Mouse (Mus musculus) liver, embryonic 11.5 days (tissue): ENCODE measurements around the gene Rnf183. TPM values are rescaled to one million over a fixed set of nuclear protein-coding genes. Genes with fewer than 3 reads are reported as not detected.
A peak's percentile ranks its signal among the peaks of the same experiment; 100 is the strongest.

Experiments used
- ATAC-seq: fragments of 200-750 bp; cut with Nextera tagmentation; replicated peaks from 2 replicates; pipeline ENCODE4 v1.8.0; 2017; ENCODE audit warnings: moderate number of reproducible peaks, mild to moderate bottlenecking, moderate TSS enrichment, moderate library complexity; ENCODE audit not compliant: low FRiP score
- DNase-seq: peaks from one replicate; pipeline ENCODE4 v3.0.0-alpha.2; 2017; ENCODE audit warnings: low spot score
- H3K27ac ChIP-seq: fragments of 300-500 bp; sonication (generic); 2 replicates; pipeline ENCODE4 v1.5.1; 2014; ENCODE audit warnings: mild to moderate bottlenecking, low read depth, low read length, control low read depth
- H3K27me3 ChIP-seq: fragments of 300-500 bp; sonication (generic); replicated peaks from 2 replicates; pipeline ENCODE4 v1.6.1; 2014; ENCODE audit warnings: low read length, mixed read lengths; ENCODE audit not compliant: control insufficient read depth, insufficient read depth
- H3K36me3 ChIP-seq: fragments of 300-500 bp; sonication (generic); 2 replicates; pipeline ENCODE4 v1.6.1; 2014; ENCODE audit warnings: mild to moderate bottlenecking, low read length, moderate library complexity, mixed read lengths; ENCODE audit not compliant: control insufficient read depth, insufficient read depth
- H3K4me1 ChIP-seq: fragments of 300-500 bp; sonication (generic); replicated peaks from 2 replicates; pipeline ENCODE4 v1.6.1; 2014; ENCODE audit warnings: low read length, mixed read lengths; ENCODE audit not compliant: control insufficient read depth, insufficient read depth
- H3K4me2 ChIP-seq: fragments of 300-500 bp; sonication (generic); 2 replicates; pipeline ENCODE4 v1.6.1; 2014; ENCODE audit warnings: mild to moderate bottlenecking, control low read depth, moderate library complexity
- H3K4me3 ChIP-seq: fragments of 300-500 bp; sonication (generic); 2 replicates; pipeline ENCODE4 v1.5.1; 2014; ENCODE audit warnings: low read depth, low read length, control low read depth
- H3K9ac ChIP-seq: fragments of 300-500 bp; sonication (generic); 2 replicates; pipeline ENCODE4 v1.6.1; 2014; ENCODE audit warnings: low read depth, low read length, control low read depth
- H3K9me3 ChIP-seq: fragments of 300-500 bp; sonication (generic); 2 replicates; pipeline ENCODE4 v1.6.1; 2016; ENCODE audit warnings: low read length, inconsistent platforms, mixed read lengths; ENCODE audit not compliant: control insufficient read depth
- WGBS: fragments of 180-500 bp; shearing (Covaris S2); extraction: QIAGEN DNeasy Blood & Tissue Kit; methylation state at CpG from one replicate; pipeline ENCODE4 v1.1.7; 2014; 5-methylcytosine and 5-hydroxymethylcytosine counted together
- polyA plus RNA-seq: library from polyadenylated mRNA; unstranded; fragments of >200 nt; fragmentation: Nextera tagmentation; extraction: Ambion mirVana; gene quantifications from 2 replicates; pipeline ENCODE4 v1.2.1, GENCODE M21; 2014

Gene Rnf183
- polyA plus RNA-seq, 1 experiment from 2014 or later = not detected

- no peaks in the 10 kb centered on the region for H3K9me3 ChIP-seq
- H3K27ac ChIP-seq = no peak within 1 kb of the TSS
- H3K4me3 ChIP-seq = peak within 1 kb of the TSS; percentile 72
- peak within 1 kb of the TSS; percentile 56 for H3K9ac ChIP-seq
- DNase-seq (peak; percentile 82), ATAC-seq (peak; percentile 89)
- 2% methylated on average over 30 of the region's 30 CpGs for WGBS
- no peaks in the 10 kb centered on the region for H3K4me1 ChIP-seq
- H3K36me3 ChIP-seq = no peaks in the 10 kb centered on the region
- no peaks in the 10 kb centered on the region for H3K27me3 ChIP-seq
- peak within 1 kb of the TSS; percentile 76 for H3K4me2 ChIP-seq
These were observed 35.6 kb upstream of the Rnf183 start, which contains the start of gene Wdr31 for GRCm38 (mm10) chr4:62470598-62471051. TSS of gene Wdr31 (minus strand) at chr4:62470896.

GRCm38 (mm10) chr4:62468158-62468557 is 33.1 kb upstream of the Rnf183 start:
- DNase-seq (no peak), ATAC-seq (no peak)
- Histone ChIP-seq H3K27ac (no peak overlapping the region), H3K4me2 (no peak overlapping the region), H3K4me1 (no peaks in the 10 kb centered on the region), H3K9me3 (no peaks in the 10 kb centered on the region), H3K9ac (no peak overlapping the region), H3K36me3 (no peaks in the 10 kb centered on the region), H3K4me3 (no peak overlapping the region), H3K27me3 (no peaks in the 10 kb centered on the region)
- WGBS = 80% methylated on average over 1 of the region's 1 CpGs

GRCm38 (mm10) chr4:62463124-62463523 is 28.1 kb upstream of the Rnf183 start:
- ATAC-seq (no peak), DNase-seq (no peak)
- Histone ChIP-seq H3K4me3 (no peak overlapping the region), H3K27me3 (no peaks in the 10 kb centered on the region), H3K4me1 (no peaks in the 10 kb centered on the region), H3K27ac (no peak overlapping the region), H3K36me3 (no peaks in the 10 kb centered on the region), H3K4me2 (no peak overlapping the region), H3K9me3 (no peaks in the 10 kb centered on the region), H3K9ac (no peak overlapping the region)
- WGBS = 81% methylated on average over 2 of the region's 2 CpGs

GRCm38 (mm10) chr4:62460348-62460747 is 25.3 kb upstream of the Rnf183 start:
- no peak for ATAC-seq
- WGBS = 90% methylated on average over 8 of the region's 8 CpGs

GRCm38 (mm10) chr4:62459081-62459480 is 24.0 kb upstream of the Rnf183 start:
- Histone ChIP-seq H3K27me3 (no peaks in the 10 kb centered on the region), H3K9ac (no peak overlapping the region), H3K27ac (no peak overlapping the region), H3K4me3 (no peak overlapping the region), H3K4me2 (no peak overlapping the region), H3K9me3 (no peaks in the 10 kb centered on the region), H3K4me1 (no peaks in the 10 kb centered on the region), H3K36me3 (no peaks in the 10 kb centered on the region)
- DNase-seq = no peak
- ATAC-seq = no peak
- WGBS = 90% methylated on average over 3 of the region's 3 CpGs

More at GRCm38 (mm10) chr4:62460348-62460747, 25.3 kb upstream of the Rnf183 start:
- DNase-seq = no peak
- Histone ChIP-seq H3K27ac (no peak overlapping the region), H3K9me3 (no peaks in the 10 kb centered on the region), H3K36me3 (no peaks in the 10 kb centered on the region), H3K4me3 (no peak overlapping the region), H3K27me3 (no peaks in the 10 kb centered on the region), H3K9ac (no peak overlapping the region), H3K4me1 (no peaks in the 10 kb centered on the region), H3K4me2 (no peak overlapping the region)

- Histone ChIP-seq H3K36me3 (no peaks in the 10 kb centered on the region), H3K27me3 (no peaks in the 10 kb centered on the region), H3K4me2 (no peak overlapping the region), H3K9me3 (no peaks in the 10 kb centered on the region), H3K9ac (no peak overlapping the region), H3K4me1 (no peaks in the 10 kb centered on the region), H3K27ac (no peak overlapping the region), H3K4me3 (no peak overlapping the region)
- WGBS = 59% methylated on average over 5 of the region's 5 CpGs
- ATAC-seq = no peak
- no peak for DNase-seq
These were observed 19.9 kb upstream of the Rnf183 start for GRCm38 (mm10) chr4:62454995-62455394.

GRCm38 (mm10) chr4:62440986-62441385 is 5.9 kb upstream of the Rnf183 start:
- DNase-seq (no peak), ATAC-seq (no peak)
- Histone ChIP-seq H3K36me3 (no peaks in the 10 kb centered on the region), H3K9me3 (no peaks in the 10 kb centered on the region; the same call in 1 of the 2 replicates), H3K9ac (no peak overlapping the region), H3K4me2 (no peak overlapping the region), H3K4me3 (no peak overlapping the region), H3K27me3 (no peaks in the 10 kb centered on the region), H3K4me1 (no peaks in the 10 kb centered on the region), H3K27ac (no peak overlapping the region)
- 66% methylated on average over 4 of the region's 4 CpGs for WGBS

GRCm38 (mm10) chr4:62440544-62440943 is 5.5 kb upstream of the Rnf183 start:
- H3K27ac ChIP-seq = no peak overlapping the region
- H3K4me1 ChIP-seq = no peaks in the 10 kb centered on the region
- no peaks in the 10 kb centered on the region for H3K36me3 ChIP-seq
- no peaks in the 10 kb centered on the region; the same call in 1 of the 2 replicates for H3K9me3 ChIP-seq
- H3K27me3 ChIP-seq = no peaks in the 10 kb centered on the region
- ATAC-seq (no peak), DNase-seq (no peak)
- H3K9ac ChIP-seq = no peak overlapping the region
- no peak overlapping the region for H3K4me2 ChIP-seq
- 74% methylated on average over 4 of the region's 4 CpGs for WGBS
- no peak overlapping the region for H3K4me3 ChIP-seq

GRCm38 (mm10) chr4:62439793-62440192 is 4.7 kb upstream of the Rnf183 start:
- Histone ChIP-seq H3K9ac (no peak overlapping the region), H3K4me2 (no peak overlapping the region), H3K9me3 (no peaks in the 10 kb centered on the region; the same call in 1 of the 2 replicates), H3K4me3 (no peak overlapping the region), H3K4me1 (no peaks in the 10 kb centered on the region), H3K36me3 (no peaks in the 10 kb centered on the region), H3K27ac (no peak overlapping the region), H3K27me3 (no peaks in the 10 kb centered on the region)
- 44% methylated on average over 4 of the region's 4 CpGs for WGBS
- no peak for ATAC-seq
- DNase-seq = no peak
